Mouse (Mus musculus) myocyte (in vitro differentiated cells): Measurements from ENCODE around the gene Krt31.

ENCODE experiments used
- E2F4 ChIP-seq: IDR thresholded peaks from one replicate; pipeline ENCODE4 v1.6.1; 2011; ENCODE audit warnings: mild to moderate bottlenecking, control low read depth, moderate library complexity; ENCODE audit not compliant: insufficient read depth
- MAX ChIP-seq: IDR thresholded peaks from one replicate; pipeline ENCODE4 v1.6.1; 2011; ENCODE audit warnings: low read depth, mild to moderate bottlenecking, control low read depth
- POLR2A ChIP-seq: IDR thresholded peaks from one replicate; pipeline ENCODE4 v1.6.1; 2011; ENCODE audit warnings: low read depth, mild to moderate bottlenecking, control low read depth, moderate library complexity; ENCODE audit not compliant: insufficient read length
- TCF3 ChIP-seq: IDR thresholded peaks from one replicate; pipeline ENCODE4 v1.6.1; 2011; ENCODE audit warnings: low read depth, control low read depth; ENCODE audit not compliant: insufficient read length
- USF1 ChIP-seq: IDR thresholded peaks from one replicate; pipeline ENCODE4 v1.6.1; 2011; ENCODE audit warnings: low read depth, mild to moderate bottlenecking, control low read depth, moderate library complexity

- TF ChIP-seq E2F4 (no peak), POLR2A (no peak), MAX (no peak), USF1 (no peak), TCF3 (no peak)
These were observed 23.5 kb upstream of the Krt31 start for GRCm38 (mm10) chr11:100073873-100074272.
